Mouse (Mus musculus) testis, adult 2 months (tissue): ENCODE measurements around the gene Chmp5. TPM values are rescaled to one million over a fixed set of nuclear protein-coding genes. Genes with fewer than 3 reads are reported as not detected.

ENCODE experiments used
- H3K27ac ChIP-seq: fragments of 200-500 bp; 2 replicates; pipeline ENCODE4 v1.5.1; 2012; ENCODE audit warnings: low read depth, low read length; ENCODE audit not compliant: control insufficient read depth, insufficient read depth
- H3K27me3 ChIP-seq: fragments of 200-500 bp; 2 replicates; pipeline ENCODE4 v1.6.1; 2012; ENCODE audit warnings: mild to moderate bottlenecking, low read length, moderate library complexity; ENCODE audit not compliant: control insufficient read depth, insufficient read depth
- H3K36me3 ChIP-seq: fragments of 200-500 bp; 2 replicates; pipeline ENCODE4 v1.6.1; 2012; ENCODE audit warnings: mild to moderate bottlenecking, low read length; ENCODE audit not compliant: control insufficient read depth, insufficient read depth
- H3K4me1 ChIP-seq: fragments of 200-500 bp; 2 replicates; pipeline ENCODE4 v1.6.1; 2012; ENCODE audit warnings: low read length; ENCODE audit not compliant: control insufficient read depth, insufficient read depth
- H3K4me3 ChIP-seq: fragments of 200-500 bp; 2 replicates; pipeline ENCODE4 v1.5.1; 2012; ENCODE audit warnings: low read depth, mild to moderate bottlenecking, low read length, moderate library complexity, mixed read lengths; ENCODE audit not compliant: control insufficient read depth
- CTCF ChIP-seq: fragments of 200-500 bp; IDR thresholded peaks from 2 replicates; pipeline ENCODE4 v1.5.1; 2012; ENCODE audit warnings: low read depth, mild to moderate bottlenecking, inconsistent platforms, low read length, moderate library complexity; ENCODE audit not compliant: control insufficient read depth, insufficient read depth, insufficient replicate concordance
- POLR2A ChIP-seq: fragments of 200-500 bp; IDR thresholded peaks from 2 replicates; pipeline ENCODE4 v1.6.1; 2012; ENCODE audit warnings: low read depth, mild to moderate bottlenecking, inconsistent platforms, low read length, moderate library complexity; ENCODE audit not compliant: control insufficient read depth
- polyA plus RNA-seq: library from polyadenylated mRNA; depleted of rRNA; stranded (reverse); fragments of >200 nt; gene quantifications from 2 replicates; pipeline ENCODE4 v1.2.3, GENCODE M21; 2012; rRNA removed

Chmp5 gene
- polyA plus RNA-seq, result 18.0 and 19.0 TPM in 2 replicates

- H3K4me3 ChIP-seq, result peak within 1 kb of the TSS; percentile 86
- peak within 1 kb of the TSS; percentile 71 for H3K27ac ChIP-seq
- H3K36me3 ChIP-seq, result no peaks in the 10 kb centered on the region; the same call in none of the 2 replicates
- no peaks in the 10 kb centered on the region for H3K4me1 ChIP-seq
- TF ChIP-seq POLR2A (peak; percentile 92), CTCF (no peak)
- no peaks in the 10 kb centered on the region for H3K27me3 ChIP-seq
Observed at GRCm38 (mm10) chr4:40948160-40948708, at the start of gene Chmp5, which contains the start of gene Bag1. Gene Chmp5 (plus strand): TSS chr4:40948407. Gene Bag1 (minus strand): TSS chr4:40948294.

GRCm38 (mm10) chr4:40898476-40899044 lies 49.6 kb upstream of the Chmp5 start:
- no peaks in the 10 kb centered on the region for H3K4me1 ChIP-seq
- H3K36me3 ChIP-seq, result no peaks in the 10 kb centered on the region
- H3K4me3 ChIP-seq, result no peak overlapping the region
- TF ChIP-seq POLR2A, result no peak
- TF ChIP-seq CTCF, result no peak
- H3K27me3 ChIP-seq, result no peaks in the 10 kb centered on the region
- no peak overlapping the region for H3K27ac ChIP-seq

GRCm38 (mm10) chr4:40899264-40899663 lies 48.9 kb upstream of the Chmp5 start:
- Histone ChIP-seq H3K27me3 (no peaks in the 10 kb centered on the region), H3K36me3 (no peaks in the 10 kb centered on the region), H3K4me1 (no peaks in the 10 kb centered on the region), H3K27ac (no peak overlapping the region), H3K4me3 (no peak overlapping the region)
- TF ChIP-seq POLR2A (no peak), CTCF (no peak)

- Histone ChIP-seq H3K36me3 (no peaks in the 10 kb centered on the region), H3K4me3 (no peak overlapping the region), H3K27ac (no peak overlapping the region), H3K4me1 (no peaks in the 10 kb centered on the region), H3K27me3 (no peaks in the 10 kb centered on the region)
- TF ChIP-seq POLR2A, result no peak
- TF ChIP-seq CTCF, result no peak
Observed at GRCm38 (mm10) chr4:40900071-40900470, 48.1 kb upstream of the Chmp5 start.

- no peaks in the 10 kb centered on the region for H3K27me3 ChIP-seq
- H3K4me3 ChIP-seq, result no peak overlapping the region
- no peaks in the 10 kb centered on the region for H3K36me3 ChIP-seq
- no peaks in the 10 kb centered on the region for H3K4me1 ChIP-seq
- no peak overlapping the region for H3K27ac ChIP-seq
- TF ChIP-seq POLR2A, result no peak
Observed at GRCm38 (mm10) chr4:40900612-40901011, 47.6 kb upstream of the Chmp5 start.

- H3K4me3 ChIP-seq, result no peak overlapping the region
- H3K27me3 ChIP-seq, result no peaks in the 10 kb centered on the region
- no peak overlapping the region for H3K27ac ChIP-seq
- no peaks in the 10 kb centered on the region for H3K36me3 ChIP-seq
- peaks cover 6% of the 10 kb centered on the region for H3K4me1 ChIP-seq
- TF ChIP-seq POLR2A, result no peak
- no peak for TF ChIP-seq CTCF
Observed at GRCm38 (mm10) chr4:40906298-40906697, 41.9 kb upstream of the Chmp5 start.

- TF ChIP-seq POLR2A (no peak), CTCF (no peak)
- H3K36me3 ChIP-seq, result no peaks in the 10 kb centered on the region
- no peak overlapping the region for H3K27ac ChIP-seq
- H3K4me1 ChIP-seq, result peaks cover 6% of the 10 kb centered on the region
- H3K27me3 ChIP-seq, result no peaks in the 10 kb centered on the region
- H3K4me3 ChIP-seq, result peak overlapping the region; percentile 18; the same call in 1 of the 2 replicates
Observed at GRCm38 (mm10) chr4:40908261-40908969, 39.8 kb upstream of the Chmp5 start.
